In genomic region chr16:33283079-33283478, GRCm38 (mm10) we compare ENCODE assay signal across 16 mouse cellular contexts.
"Had no signal": no experiment of that assay in that cellular context is flagged by ENCODE, and none has a peak within 500 bp of the region (broad histone marks: within the 10 kb centered on the region; RNA-seq: fewer than 3 reads in every experiment).

No protein-coding gene starts in this region.

- ATAC-seq: intestine, embryonic 16.5 days had no signal

- H3K9ac ChIP-seq: liver, embryonic 13.5 days; neural tube, embryonic 13.5 days had no signal

- H3K4me1 ChIP-seq: liver, embryonic 13.5 days; neural tube, embryonic 13.5 days had no signal

- H3K4me3 ChIP-seq: layer of hippocampus, adult 2 months; liver, embryonic 13.5 days; neural tube, embryonic 13.5 days had no signal

- H3K27me3 ChIP-seq: liver, embryonic 13.5 days; neural tube, embryonic 13.5 days had no signal

- H3K9me3 ChIP-seq: liver, embryonic 13.5 days; neural tube, embryonic 13.5 days had no signal

- H3K27ac ChIP-seq: layer of hippocampus, adult 2 months; liver, embryonic 13.5 days; neural tube, embryonic 13.5 days; stomach, postnatal 0 days had no signal

- DNase-seq: kidney, adult 18-20 months; kidney, adult 9 months; kidney, postnatal 14 days; layer of hippocampus, adult 9-11 months; liver, embryonic 13.5 days; lung, adult 2 months; lung, postnatal 14 days; lung, postnatal 4 days; midbrain, embryonic 14.5 days; right cerebral cortex, postnatal 4 days; thymus, adult 18-20 months; thymus, postnatal 36 days had no signal
